Mouse (Mus musculus) CD4-positive, CD25-positive, alpha-beta regulatory T cell, adult 2 months (primary cell): ENCODE measurements at regions not wholly inside any gene's neighbourhood (a gene's known extent, or its start where the extent isn't known, plus 50 kb on each side); places are given as distances from the start of the nearest gene placed in this dataset.

Source experiments
- DNase-seq: peaks from one replicate; pipeline ENCODE4 v3.0.0-alpha.2; 2012; ENCODE audit warnings: low read depth, low spot score

GRCm38 (mm10) chr8:95979223-95979622, 90.9 kb upstream of the Got2 start:
- DNase-seq, result no peak

DNA sequence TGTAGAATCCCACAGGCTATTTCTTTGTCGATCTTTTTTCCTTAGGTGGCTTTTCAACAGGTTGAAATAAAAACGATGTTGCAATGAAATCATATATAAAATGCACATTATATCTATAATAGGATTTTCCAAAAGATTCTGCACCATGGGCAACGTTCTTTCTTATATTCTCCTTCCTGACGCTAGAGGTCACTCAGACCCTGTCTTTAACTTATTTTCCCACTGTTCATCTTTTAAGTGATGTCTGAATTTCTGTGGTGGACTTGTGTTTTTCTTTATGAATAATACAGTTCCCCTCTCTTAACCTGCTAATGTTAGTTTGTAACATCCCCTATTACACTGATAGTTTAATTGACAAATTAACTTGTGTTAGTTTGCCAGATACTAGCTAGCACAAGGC, 86.5 kb upstream of the Got2 start:
- no peak for DNase-seq

- no peak for DNase-seq
Measured at GRCm38 (mm10) chr8:95974231-95974630, 85.9 kb upstream of the Got2 start.

DNA sequence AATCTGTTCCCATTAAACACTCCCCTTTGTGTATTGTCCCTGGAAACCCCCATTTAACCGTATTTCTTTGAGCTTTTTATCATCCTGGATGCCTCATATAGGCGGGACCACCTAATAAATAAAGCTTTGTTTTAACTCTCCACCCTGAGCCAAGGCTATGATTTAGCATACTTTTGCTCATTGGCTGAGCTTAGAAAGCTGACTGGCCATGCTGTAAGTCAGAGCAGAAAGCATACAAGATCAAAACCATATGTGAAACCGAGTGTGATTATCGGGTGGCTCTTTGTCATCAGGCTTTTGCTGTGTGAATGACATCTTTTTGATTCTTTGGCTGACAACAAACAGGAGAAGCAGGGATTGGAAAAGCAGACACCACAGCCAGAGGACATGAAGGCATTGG, 85.2 kb upstream of the Got2 start:
- DNase-seq, result no peak

DNA sequence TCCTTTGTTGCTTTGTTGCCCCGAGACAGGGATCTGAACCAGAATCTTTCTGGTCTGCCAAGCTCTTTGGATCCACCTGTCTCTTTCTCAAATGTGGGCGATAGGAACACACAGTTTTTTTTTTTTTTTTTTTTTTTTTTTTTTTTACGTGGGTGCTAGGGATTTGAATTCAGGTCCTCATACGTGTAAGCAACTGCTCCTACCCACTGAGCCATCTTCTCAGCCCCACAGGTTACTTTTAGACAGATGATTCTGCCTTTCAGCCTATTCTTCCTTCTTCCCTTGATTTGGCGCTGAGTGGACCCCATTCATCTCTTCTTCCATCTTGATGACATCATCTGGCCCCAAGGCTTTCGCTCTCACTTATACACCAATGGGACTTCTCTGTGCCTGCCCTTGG, 80.5 kb upstream of the Got2 start:
- DNase-seq, result no peak

DNA sequence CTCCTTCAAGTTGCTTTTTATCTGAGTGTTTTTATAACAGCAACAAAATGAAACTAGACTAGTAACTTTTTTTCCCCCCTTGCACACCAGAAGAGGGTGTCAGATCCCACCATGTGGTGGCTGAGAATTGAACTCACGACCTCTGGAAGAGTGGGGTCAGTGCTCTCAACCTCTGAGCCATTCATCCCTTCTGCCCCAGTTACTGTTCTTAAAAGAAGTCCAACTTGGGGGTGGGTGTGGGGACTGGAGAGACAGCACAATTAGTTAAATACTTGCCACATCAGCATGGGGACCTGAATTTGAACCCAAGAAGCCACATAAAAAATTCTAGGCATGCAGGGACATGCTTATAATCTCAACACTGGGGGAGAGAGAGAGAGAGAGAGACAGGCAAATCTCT, 78.1 kb upstream of the Got2 start:
- DNase-seq, result no peak

DNA sequence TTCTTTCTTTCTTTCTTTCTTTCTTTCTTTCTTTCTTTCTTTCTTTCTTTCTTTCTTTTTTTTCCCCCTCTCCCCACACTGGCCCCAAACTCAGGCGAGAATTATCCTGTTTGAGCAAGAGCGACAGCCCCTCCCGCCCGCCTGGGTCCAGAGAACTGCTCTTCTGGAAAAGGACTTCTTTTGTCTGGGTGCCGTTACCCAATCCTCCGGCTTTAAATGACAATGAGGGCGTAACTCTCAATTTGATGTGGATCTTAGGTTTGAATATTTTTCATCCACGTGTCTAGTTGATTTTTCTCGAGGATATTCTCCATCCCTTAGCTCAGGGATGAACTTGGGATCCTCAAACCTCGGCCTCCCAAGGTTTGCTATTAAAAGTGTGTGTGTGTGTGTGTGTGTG, 63.9 kb upstream of the Got2 start:
- no peak for DNase-seq

DNA sequence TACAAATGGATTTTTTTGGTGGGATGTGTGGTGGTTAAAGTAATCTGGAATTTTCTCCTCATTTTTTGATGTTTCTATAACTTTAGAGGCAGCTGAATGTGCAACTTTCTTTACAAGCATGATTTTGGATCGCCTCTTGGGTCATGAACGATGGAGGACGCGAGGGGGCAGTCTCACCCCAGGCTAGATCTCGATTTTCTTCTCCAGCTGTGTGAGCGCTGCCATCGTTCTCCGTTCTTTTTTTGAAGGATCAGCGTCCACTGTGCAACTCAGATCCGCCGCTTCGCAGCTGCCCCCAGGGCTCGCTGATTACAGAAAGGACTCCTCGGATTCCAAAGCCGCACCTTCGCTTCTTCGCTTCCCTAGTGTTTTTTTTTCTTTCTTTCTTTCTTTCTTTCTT, 63.4 kb upstream of the Got2 start:
- peak; percentile 39 for DNase-seq
